Comparison of ENCODE assay signal across 1 mouse cellular context in genomic region chr8:45999784-46000705, GRCm38 (mm10).
A peak's percentile ranks its signal among the peaks of the same experiment; 100 is the strongest.
TF ChIP-seq lines count a peak whose summit lies in the region.

No protein-coding gene starts in this region.

TF ChIP-seq in MEL, 35 proteins besides CTCF, POLR2A, EP300 and RAD21 (continued from another document):
- TF ChIP-seq TAL1 (IDR thresholded peaks at IDR 0.05; ENCODE audit: low read length) (no peak), ETS1 (IDR thresholded peaks at IDR 0.05; ENCODE audit: low read depth, low read length) (peak; percentile 11; the same call in 1 of the 2 replicates), CHD1 (IDR thresholded peaks at IDR 0.05; ENCODE audit: low read depth, low read length) (no peak), GATA1 (IDR thresholded peaks at IDR 0.05; ENCODE audit: low read depth, low read length) (no peak), SMC3 (IDR thresholded peaks at IDR 0.05; ENCODE audit: low read depth, low read length) (no peak), USF2 (IDR thresholded peaks at IDR 0.05; ENCODE audit: borderline replicate concordance in 1 of 2, insufficient read depth in 1 of 2, low read depth in 1 of 2, low read length in 2 of 2) (no peak), ZC3H11A (IDR thresholded peaks at IDR 0.05; ENCODE audit: low read depth, low read length) (no peak), NELFE (IDR thresholded peaks at IDR 0.05; ENCODE audit: low read depth, low read length) (peak; percentile 76), MYB (IDR thresholded peaks at IDR 0.05; ENCODE audit: low read depth, low read length) (no peak), SIN3A (IDR thresholded peaks at IDR 0.05; ENCODE audit: low read length) (peak; percentile 98), TCF12 (IDR thresholded peaks at IDR 0.05; ENCODE audit: low read depth, low read length) (peak; percentile 62; the same call in 1 of the 2 replicates), MYC (IDR thresholded peaks at IDR 0.05; ENCODE audit: low read depth, low read length) (peak; percentile 55; the same call in 1 of the 2 replicates), KAT2A (conservative IDR thresholded peaks at IDR 0.05; ENCODE audit: low read depth, low read length) (no peak; the same call in 1 of the 2 replicates), ELF1 (IDR thresholded peaks at IDR 0.05; ENCODE audit: low read depth, low read length) (no peak), CHD2 (IDR thresholded peaks at IDR 0.05; ENCODE audit: low read length) (no peak), MAFK (IDR thresholded peaks at IDR 0.05; ENCODE audit: borderline replicate concordance, low read depth, low read length) (no peak), ZNF384 (IDR thresholded peaks at IDR 0.05; ENCODE audit: low read depth, low read length) (no peak), POLR2AphosphoS5 (IDR thresholded peaks at IDR 0.05; ENCODE audit: borderline replicate concordance, low read depth, low read length) (0 out of 2 replicates have a peak, but pooled peaks have one; percentile 11), MXI1 (IDR thresholded peaks at IDR 0.05; ENCODE audit: low read depth, low read length) (peak; percentile 98), ZMIZ1 (IDR thresholded peaks at IDR 0.05; ENCODE audit: low read depth, low read length) (peak; percentile 95), GABPA (IDR thresholded peaks at IDR 0.05; ENCODE audit: low read depth, low read length) (no peak), USF1 (IDR thresholded peaks at IDR 0.05; ENCODE audit: low read depth, low read length) (peak; percentile 39; the same call in 1 of the 2 replicates), HCFC1 (IDR thresholded peaks at IDR 0.05; ENCODE audit: low read depth, low read length) (peak; percentile 76), UBTF (IDR thresholded peaks at IDR 0.05; ENCODE audit: borderline replicate concordance, insufficient read depth, low read depth, low read length) (no peak), JUND (IDR thresholded peaks at IDR 0.05; ENCODE audit: low read depth, low read length) (no peak), ZKSCAN1 (IDR thresholded peaks at IDR 0.05; ENCODE audit: low read depth, low read length) (no peak)
